Mouse (Mus musculus) CH12.LX (cell line): ENCODE results near the gene Fzd5. TPM values are rescaled to one million over a fixed set of nuclear protein-coding genes. Genes with fewer than 3 reads are reported as not detected.

Source experiments
- DNase-seq: peaks from one replicate; pipeline ENCODE4 v3.0.0-alpha.2; 2013; ENCODE audit errors: extremely low read depth
- H3K27ac ChIP-seq: 2 replicates; pipeline ENCODE4 v1.5.1; 2012; ENCODE audit warnings: low read depth, mild to moderate bottlenecking, control low read depth, moderate library complexity; ENCODE audit not compliant: insufficient read depth
- H3K27me3 ChIP-seq: replicated peaks from 2 replicates; pipeline ENCODE3; 2012; ENCODE audit warnings: inconsistent platforms
- H3K36me3 ChIP-seq, 2 experiments: replicated peaks in 1 of 2; 2 replicates each; pipeline versions ENCODE3 to v1.6.1; 2012; ENCODE audit warnings: inconsistent platforms in 1 of 2, low read length in 1 of 2, mild to moderate bottlenecking in 1 of 2, mixed read lengths in 1 of 2, moderate library complexity in 1 of 2; ENCODE audit not compliant: control insufficient read depth in 1 of 2, insufficient read depth in 1 of 2
- H3K4me1 ChIP-seq, 2 experiments: 2 replicates each; pipeline ENCODE4 v1.6.1; 2012; ENCODE audit warnings: inconsistent platforms in 1 of 2, moderate library complexity in 1 of 2; ENCODE audit not compliant: insufficient read depth in 2 of 2, control insufficient read depth in 1 of 2
- H3K4me2 ChIP-seq: 2 replicates; pipeline ENCODE4 v1.6.1; 2012; ENCODE audit warnings: low read depth, mild to moderate bottlenecking, control low read depth; ENCODE audit not compliant: poor library complexity, insufficient read depth, severe bottlenecking
- H3K4me3 ChIP-seq, 3 experiments: fragments of 150-350 bp in 1 of 3; sonication (generic) in 1 of 3; replicated peaks in 1 of 3; 2 replicates each; pipeline versions ENCODE3 to v1.5.1; 2011 to 2012; ENCODE audit warnings: low read depth in 2 of 3, low read length in 2 of 3, mild to moderate bottlenecking in 2 of 3, moderate library complexity in 2 of 3, control low read depth in 1 of 3, improper control_type of control experiment in 1 of 3, inconsistent platforms in 1 of 3, mixed read lengths in 1 of 3; ENCODE audit not compliant: poor library complexity in 1 of 3
- H3K79me2 ChIP-seq: replicated peaks from 2 replicates; pipeline ENCODE4 v1.6.1; 2012; ENCODE audit warnings: mild to moderate bottlenecking, moderate library complexity; ENCODE audit not compliant: control insufficient read depth, poor library complexity, insufficient read depth, severe bottlenecking; ENCODE audit errors: extremely low read depth
- H3K9ac ChIP-seq: 2 replicates; pipeline ENCODE4 v1.6.1; 2012; ENCODE audit warnings: low read depth, mild to moderate bottlenecking, control low read depth, moderate library complexity; ENCODE audit not compliant: insufficient read depth
- H3K9me3 ChIP-seq: replicated peaks from 2 replicates; pipeline ENCODE3; 2012; ENCODE audit warnings: low read length, inconsistent platforms, mixed read lengths
- E2F4 ChIP-seq: IDR thresholded peaks from 2 replicates; pipeline ENCODE4 v1.6.1; 2011; ENCODE audit warnings: low read depth, low read length, improper control_type of control experiment; ENCODE audit not compliant: insufficient replicate concordance
- ETS1 ChIP-seq: conservative IDR thresholded peaks from 2 replicates; pipeline ENCODE4 v1.6.1; 2012; ENCODE audit warnings: low read depth, mild to moderate bottlenecking, inconsistent platforms, low read length, improper control_type of control experiment, moderate library complexity
- MXI1 ChIP-seq: IDR thresholded peaks from 2 replicates; pipeline ENCODE4 v1.6.1; 2011; ENCODE audit warnings: mild to moderate bottlenecking, low read depth, low read length, improper control_type of control experiment
- MYC ChIP-seq: IDR thresholded peaks from 2 replicates; pipeline ENCODE4 v1.6.1; 2011; ENCODE audit warnings: low read depth, mild to moderate bottlenecking, improper control_type of control experiment, low read length
- POLR2A ChIP-seq: IDR thresholded peaks from 2 replicates; pipeline ENCODE4 v1.6.1; 2011; ENCODE audit warnings: low read depth, mild to moderate bottlenecking, improper control_type of control experiment, low read length
- RCOR1 ChIP-seq: conservative IDR thresholded peaks from 2 replicates; pipeline ENCODE4 v1.6.1; 2012; ENCODE audit warnings: low read depth, mild to moderate bottlenecking, inconsistent platforms, low read length, improper control_type of control experiment
- SMC3 ChIP-seq: IDR thresholded peaks from 2 replicates; pipeline ENCODE4 v1.6.1; 2011; ENCODE audit warnings: low read depth, low read length, improper control_type of control experiment
- TCF12 ChIP-seq: IDR thresholded peaks from 2 replicates; pipeline ENCODE4 v1.6.1; 2014; ENCODE audit warnings: low read depth, mild to moderate bottlenecking, inconsistent platforms, low read length, improper control_type of control experiment
- dilution Hi-C: fragments of 300-500 bp; cut with MboI; formaldehyde crosslinking; loops from 2 replicates; pipeline ENCODE4 v1.14.3; 2020; ENCODE audit warnings: low sequenced_read_pairs; ENCODE audit not compliant: extremely low pct_unique_long_range_greater_than_20kb, extremely low pct_ligation_motif_present
- in situ Hi-C: fragments of 300-500 bp; cut with MboI; formaldehyde crosslinking; loops from 3 replicates; pipeline ENCODE4 v1.14.3; 2019; ENCODE audit warnings: low sequenced_read_pairs, low pct_ligation_motif_present, low pct_unique_long_range_greater_than_20kb, mixed read lengths
- polyA plus RNA-seq: library from polyadenylated mRNA; unstranded; fragments of >175 nt; gene quantifications from 2 replicates; pipeline ENCODE4 v1.2.1, GENCODE M21; 2012; ENCODE audit warnings: low read depth; ENCODE audit not compliant: insufficient read length
- total RNA-seq, 2 experiments: library from RNA; depleted of rRNA; stranded (reverse); fragments of 300-350 nt in 1 of 2; fragments of >200 nt in 1 of 2; gene quantifications; 2 replicates each; pipeline ENCODE4 v1.2.3; 2012 to 2014

Gene Fzd5
- total and polyA plus RNA-seq, 3 experiments = 0.40 to 1.1 (median 0.47) TPM

DNA sequence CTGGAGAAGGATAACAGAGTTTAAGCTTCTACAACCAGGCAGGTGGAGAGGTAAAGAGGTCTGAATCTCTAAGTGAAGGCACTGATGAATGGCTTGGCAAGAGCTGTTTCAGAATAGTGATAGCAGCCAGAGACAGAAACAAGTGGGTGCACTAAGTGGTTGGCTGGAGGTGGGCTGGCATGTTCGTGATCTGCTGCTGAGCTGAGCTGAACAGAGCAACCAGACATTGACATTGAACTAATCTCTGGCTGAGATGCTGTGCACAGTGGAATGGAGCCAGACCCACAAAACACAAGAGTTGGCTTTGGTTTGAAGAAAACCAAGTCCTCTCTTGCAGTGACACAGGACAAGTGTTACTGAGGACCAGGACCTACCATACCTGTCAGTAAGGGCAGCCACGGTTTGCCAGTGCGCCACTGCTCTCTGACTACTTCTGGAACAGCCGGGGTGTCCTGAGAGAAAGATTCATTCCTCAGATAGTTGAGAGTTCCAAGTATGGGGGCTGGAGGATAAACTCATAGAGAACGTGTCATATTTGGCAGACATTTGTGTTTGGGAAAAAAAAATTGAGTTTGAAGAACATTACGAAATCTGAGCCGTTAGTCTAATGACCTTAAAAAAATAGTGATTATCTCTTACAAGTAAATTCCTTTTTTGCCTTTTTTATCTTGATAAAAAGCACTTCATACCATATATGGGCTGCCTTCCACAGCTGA is 20.8 kb downstream of the Fzd5 start:
- in situ Hi-C loops = loop anchor here (25.0 kb wide), 1 partner anchor 1054 kb away; no protein-coding TSS in a partner anchor

DNA sequence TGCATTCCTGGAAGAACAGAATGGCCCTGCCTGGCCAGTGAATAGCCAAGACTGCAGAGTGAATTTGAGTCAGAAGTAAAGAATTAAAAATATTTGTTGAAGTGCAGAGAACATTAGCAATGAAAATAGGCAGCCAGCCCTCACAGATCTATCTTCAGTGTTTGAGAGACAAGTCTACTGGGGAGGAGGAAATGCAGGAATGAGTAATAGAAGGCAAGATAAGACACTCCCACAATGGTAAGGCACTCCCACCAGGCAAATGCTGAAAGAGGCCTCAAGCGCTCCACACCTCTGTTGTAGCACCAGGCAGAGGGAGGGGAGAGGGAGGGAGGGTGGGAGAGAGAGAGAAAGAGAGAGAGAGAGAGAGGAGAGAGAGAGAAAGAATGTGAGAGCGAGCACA is 22.1 kb downstream of the Fzd5 start:
- H3K9ac ChIP-seq = no peak overlapping the region
- H3K27me3 ChIP-seq = no peaks in the 10 kb centered on the region
- no peak overlapping the region for H3K27ac ChIP-seq
- H3K79me2 ChIP-seq = no peaks in the 10 kb centered on the region
- dilution Hi-C loops (no loop called here), in situ Hi-C loops (loop anchor here (25.0 kb wide), 1 partner anchor 1053 kb away; no protein-coding TSS in a partner anchor)
- H3K4me3 ChIP-seq = no peak overlapping the region
- H3K36me3 ChIP-seq = peaks cover 2 to 12% of the 10 kb centered on the region in 2 experiments
- DNase-seq = no peak
- H3K4me1 ChIP-seq = peaks cover 0 to 11% of the 10 kb centered on the region in 2 experiments; a peak in 2 of 4 replicates
- no peaks in the 10 kb centered on the region for H3K9me3 ChIP-seq
- no peak overlapping the region for H3K4me2 ChIP-seq
- TF ChIP-seq ETS1 = no peak

More for the DNA sequence above, 20.8 kb downstream of the Fzd5 start:
- dilution Hi-C loops = no loop called here
- no peak overlapping the region for H3K4me2 ChIP-seq
- H3K27ac ChIP-seq = no peak overlapping the region
- no peak for TF ChIP-seq MXI1
- TF ChIP-seq, all 38 proteins: peak for 0
- DNase-seq = no peak
- H3K9ac ChIP-seq = no peak overlapping the region
- no peaks in the 10 kb centered on the region for H3K9me3 ChIP-seq
- no peaks in the 10 kb centered on the region for H3K79me2 ChIP-seq
- peaks cover 0 to 11% of the 10 kb centered on the region in 2 experiments; a peak in 2 of 4 replicates for H3K4me1 ChIP-seq
- no peak overlapping the region for H3K4me3 ChIP-seq
- H3K36me3 ChIP-seq = peaks cover 2 to 15% of the 10 kb centered on the region in 2 experiments
- H3K27me3 ChIP-seq = no peaks in the 10 kb centered on the region

DNA sequence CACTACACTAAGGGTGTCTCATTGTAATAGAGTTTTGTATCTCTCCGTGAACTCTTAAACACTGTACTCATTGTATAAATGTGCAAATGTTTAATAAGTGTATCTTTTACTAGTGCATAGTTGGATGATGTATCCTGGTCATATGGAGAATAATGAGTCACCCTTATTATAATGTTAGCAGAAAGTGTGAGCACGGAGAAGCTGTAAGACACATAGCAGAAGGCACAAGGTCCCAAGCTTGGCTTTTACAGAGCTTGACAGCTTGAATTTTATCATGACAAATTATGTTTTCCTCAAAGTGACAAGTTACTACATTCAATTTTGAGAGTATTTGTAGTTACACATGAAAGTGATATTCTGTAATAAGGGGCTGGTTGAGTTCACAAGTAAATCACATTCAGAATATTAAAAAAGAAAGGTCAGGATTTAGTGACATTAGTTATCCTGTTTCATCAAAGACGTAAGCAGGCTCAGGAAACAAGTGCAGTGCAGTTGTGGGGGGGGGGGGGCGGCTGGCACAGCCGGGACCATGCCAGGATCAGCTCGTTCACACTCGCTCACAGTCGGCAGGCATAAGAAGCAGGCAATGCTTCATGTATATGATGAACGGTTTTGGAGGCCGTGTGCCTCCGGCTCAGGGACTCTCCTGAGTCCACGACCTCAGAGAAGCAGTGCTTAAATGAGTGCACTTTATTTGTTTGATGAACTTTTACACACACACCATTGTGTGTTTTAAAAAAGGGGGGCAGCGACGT is 25.4 kb downstream of the Fzd5 start:
- Histone ChIP-seq H3K4me2 (no peak overlapping the region), H3K27me3 (no peaks in the 10 kb centered on the region), H3K4me1 (peaks cover 0 to 5% of the 10 kb centered on the region in 2 experiments; a peak in 2 of 4 replicates), H3K79me2 (no peaks in the 10 kb centered on the region), H3K36me3 (peaks cover 0 to 8% of the 10 kb centered on the region in 2 experiments), H3K4me3 (no peak overlapping the region), H3K27ac (no peak overlapping the region), H3K9me3 (no peaks in the 10 kb centered on the region), H3K9ac (no peak overlapping the region)
- DNase-seq = no peak
- TF ChIP-seq E2F4 (no peak), POLR2A (no peak), SMC3 (no peak), RCOR1 (no peak), TCF12 (no peak), MYC (no peak)
- dilution Hi-C loops = no loop called here
- in situ Hi-C loops = loop anchor here (25.0 kb wide), 1 partner anchor 1050 kb away; no protein-coding TSS in a partner anchor
